Mouse (Mus musculus) right cerebral cortex, postnatal 36 days (tissue): ENCODE measurements around the gene Gm45062.

Experiments
- DNase-seq, 2 experiments: peaks; one replicate each; pipeline ENCODE4 v3.0.0; 2022; ENCODE audit warnings: low spot score in 2 of 2, mixed read lengths in 1 of 2

Gene Gm45062

DNA sequence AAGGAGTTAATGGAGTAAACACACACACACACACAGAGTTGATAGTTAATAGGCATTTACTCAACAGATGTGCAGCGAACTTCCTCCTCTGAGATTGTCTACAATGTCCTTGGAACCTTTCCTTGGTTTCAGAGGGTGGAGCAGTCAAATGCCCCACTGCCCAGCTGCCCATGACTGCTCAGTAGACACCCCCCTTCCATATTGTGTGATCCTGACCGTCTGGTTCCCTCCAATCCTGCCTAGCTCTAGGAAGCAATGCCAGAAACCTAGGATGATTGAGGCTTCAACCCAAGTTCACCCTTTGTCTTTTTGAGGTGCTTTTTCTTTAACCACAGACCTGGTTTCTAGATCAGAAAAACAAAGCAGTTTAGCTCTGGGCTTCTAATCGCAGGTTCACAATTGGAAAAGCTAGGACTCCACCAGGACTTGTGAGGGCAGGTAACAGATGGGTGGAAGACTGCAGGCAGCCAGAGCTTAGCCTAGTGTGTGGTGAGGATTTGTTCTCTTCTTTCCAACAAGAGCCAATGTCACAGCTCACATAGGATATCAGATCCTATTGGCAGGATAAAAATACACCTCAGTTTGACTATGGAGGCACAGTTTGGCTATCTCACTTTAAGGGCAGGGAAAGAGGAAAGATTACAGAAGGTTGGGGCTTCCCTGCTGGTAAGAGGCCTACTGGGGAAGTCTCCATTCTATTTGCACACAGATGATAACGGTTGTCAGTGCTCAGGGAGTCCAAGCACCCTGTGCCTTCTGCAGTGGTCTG lies 360.5 kb downstream of the Gm45062 start:
- DNase-seq, result no peak

DNA sequence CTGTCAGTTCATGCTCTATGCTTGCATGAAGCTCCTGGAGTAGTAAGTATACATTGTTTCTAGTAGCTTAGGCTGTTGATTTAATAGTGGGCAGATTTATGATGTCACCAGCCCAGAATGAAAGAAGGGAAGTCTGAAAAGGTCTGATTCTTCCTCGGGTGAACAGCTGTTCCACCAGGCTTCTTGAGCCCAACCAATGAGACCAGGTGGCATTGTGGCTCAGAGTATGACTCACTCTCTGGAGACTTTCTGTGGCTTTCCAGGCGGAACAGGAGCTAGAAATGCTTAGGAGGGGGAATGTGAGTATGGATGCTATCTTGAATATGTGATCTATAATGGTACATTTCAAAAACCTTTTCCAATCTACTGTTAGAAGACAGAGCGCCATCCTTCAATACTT lies 363.8 kb downstream of the Gm45062 start:
- no peak for DNase-seq

GRCm38 (mm10) chr6:8628226-8628625 lies 369.0 kb downstream of the Gm45062 start:
- no peak for DNase-seq

- DNase-seq, result no peak
Measured at GRCm38 (mm10) chr6:8628715-8629267, 369.5 kb downstream of the Gm45062 start.

DNA sequence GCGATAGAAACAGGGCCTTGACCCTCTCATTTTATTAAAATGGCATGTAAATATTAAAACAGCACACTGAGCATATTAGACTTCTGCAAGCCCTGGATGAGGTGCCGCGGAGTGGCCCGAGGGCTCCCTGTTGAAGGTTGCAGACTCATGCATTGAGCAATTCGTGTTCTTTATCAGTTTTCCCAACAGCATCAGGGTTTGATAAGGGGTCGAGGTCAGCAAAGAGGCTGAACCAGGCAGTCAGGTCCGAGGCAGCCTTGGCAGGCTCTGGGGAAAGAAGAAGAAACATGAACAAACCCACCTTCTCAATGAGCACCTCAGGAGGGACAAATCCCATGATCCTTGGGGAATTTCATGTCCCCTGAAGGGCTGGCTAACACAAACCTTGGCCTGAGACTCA lies 371.3 kb downstream of the Gm45062 start:
- no peak for DNase-seq

DNA sequence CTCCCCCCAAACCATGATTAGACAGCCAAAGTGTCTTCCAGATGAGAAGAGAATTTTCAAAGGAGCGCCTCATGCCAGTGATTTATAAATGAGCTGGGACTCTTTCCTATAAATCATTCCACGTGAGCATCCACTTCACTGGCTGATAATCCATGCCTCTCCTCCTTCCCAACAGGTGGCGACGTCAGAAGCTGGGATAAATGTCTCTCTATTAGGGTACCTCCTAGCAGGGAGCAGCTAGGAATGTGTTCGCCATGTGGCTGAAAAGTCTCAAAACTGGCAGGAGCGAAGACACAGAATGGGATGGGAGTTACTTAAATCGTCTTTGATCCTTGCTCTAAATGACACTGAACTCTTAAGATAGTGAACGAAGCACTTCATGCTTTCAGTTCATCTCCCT lies 372.1 kb downstream of the Gm45062 start:
- no peak for DNase-seq

- no peak for DNase-seq
Measured at GRCm38 (mm10) chr6:8631986-8632632, 372.9 kb downstream of the Gm45062 start.

GRCm38 (mm10) chr6:8632701-8633100 lies 373.5 kb downstream of the Gm45062 start:
- no peak for DNase-seq

GRCm38 (mm10) chr6:8638122-8638521 lies 378.9 kb downstream of the Gm45062 start:
- DNase-seq, result peak; percentile 45 to 63

GRCm38 (mm10) chr6:8638899-8639298 lies 379.6 kb downstream of the Gm45062 start:
- peak in 1 of 2 experiments; percentile 49 for DNase-seq

GRCm38 (mm10) chr6:8639526-8639925 lies 380.3 kb downstream of the Gm45062 start:
- DNase-seq, result no peak

DNA sequence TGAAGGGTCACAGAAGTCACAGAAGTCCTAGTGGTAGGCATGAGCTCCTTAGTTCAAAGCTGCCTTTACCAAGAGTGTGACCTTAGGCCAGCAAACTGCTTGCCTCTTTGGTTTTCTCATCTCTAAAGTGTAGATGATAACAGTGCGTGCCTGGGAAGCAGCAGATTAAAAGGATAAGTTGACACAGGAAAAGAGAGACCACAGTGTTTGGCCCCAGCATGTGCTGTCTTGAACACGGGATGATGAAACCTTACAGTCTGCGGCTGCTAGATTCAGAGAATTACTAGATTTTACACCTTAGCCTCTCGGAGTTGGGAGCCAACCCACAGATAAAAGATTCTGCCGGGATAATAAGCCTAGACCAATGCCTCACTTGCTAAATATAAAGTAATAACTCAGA lies 381.6 kb downstream of the Gm45062 start:
- DNase-seq, result no peak

DNA sequence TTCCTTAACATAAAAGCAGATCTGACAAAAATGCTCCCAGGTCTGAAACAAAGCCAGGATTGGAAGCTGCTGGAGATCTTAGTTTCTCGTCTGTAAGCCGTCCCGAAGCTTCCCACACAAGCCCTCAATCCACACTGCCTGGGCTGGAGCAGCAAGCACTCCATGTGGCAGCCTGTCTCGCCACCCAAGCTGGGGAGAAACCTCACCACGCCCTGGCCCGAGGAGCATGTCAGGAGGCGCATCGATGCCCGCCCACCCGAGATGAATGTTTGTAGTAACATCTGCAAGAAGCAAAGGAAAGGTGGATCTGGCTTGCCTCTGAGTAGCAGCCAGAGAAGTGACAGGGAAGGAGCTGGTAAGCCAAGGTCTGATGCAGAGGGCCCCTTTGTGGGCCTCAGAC lies 385.5 kb downstream of the Gm45062 start:
- peak; percentile 48 to 62 for DNase-seq

GRCm38 (mm10) chr6:8645708-8646107 lies 386.5 kb downstream of the Gm45062 start:
- DNase-seq, result peak in 1 of 2 experiments; percentile 43
